Mouse (Mus musculus) brain, adult 2 months (tissue): Measurements from ENCODE around the gene Tmem121b.

Experiments used
- DNase-seq: peaks from one replicate; pipeline ENCODE4 v3.0.0; 2011; ENCODE audit warnings: low read depth, low spot score

The Tmem121b gene

DNA sequence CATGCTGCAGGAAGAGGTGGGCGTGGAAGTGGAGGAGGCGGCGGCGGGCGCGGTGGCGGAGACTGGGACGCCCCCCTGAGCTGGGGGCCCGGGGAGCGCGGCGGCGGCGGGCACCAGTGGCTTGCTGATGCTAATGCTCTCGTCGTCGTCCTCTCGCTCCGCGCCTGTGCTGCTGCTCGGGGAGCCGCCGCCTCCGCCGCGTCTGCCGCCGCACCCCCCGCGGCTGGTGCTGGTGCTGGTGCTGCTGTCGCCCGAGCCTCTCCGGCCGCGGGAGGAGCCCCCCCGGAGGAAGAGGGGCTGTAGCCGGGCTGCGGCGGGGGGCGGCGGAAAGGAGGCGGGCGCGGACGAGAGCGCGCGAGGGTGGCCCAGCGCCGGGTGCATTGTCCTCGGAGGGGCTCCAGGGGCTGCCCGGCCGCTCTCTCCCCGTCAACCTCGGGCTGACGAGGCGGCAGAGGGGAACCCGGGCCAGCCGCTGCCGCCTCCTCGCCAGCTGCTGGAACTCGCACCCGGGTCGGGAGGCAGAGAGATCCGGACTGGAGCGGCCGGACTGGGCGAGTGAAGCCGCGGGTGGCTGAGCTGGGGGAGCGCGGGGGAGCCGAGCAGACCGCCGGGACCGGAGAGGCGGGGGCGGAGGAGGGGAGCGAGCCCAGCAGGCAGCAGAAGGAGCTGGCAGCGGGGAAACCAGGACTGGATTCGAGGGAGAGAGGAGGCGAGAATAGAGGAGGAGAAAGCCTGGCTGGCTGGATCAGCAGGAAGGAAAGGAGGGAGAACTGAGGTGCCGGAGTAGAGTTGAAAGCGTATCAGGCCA is at the start of gene Tmem121b:
Gene Tmem121b, minus strand, starts transcription at position 434 of the 808 bp plus-strand sequence.
- peak; percentile 95 for DNase-seq

DNA sequence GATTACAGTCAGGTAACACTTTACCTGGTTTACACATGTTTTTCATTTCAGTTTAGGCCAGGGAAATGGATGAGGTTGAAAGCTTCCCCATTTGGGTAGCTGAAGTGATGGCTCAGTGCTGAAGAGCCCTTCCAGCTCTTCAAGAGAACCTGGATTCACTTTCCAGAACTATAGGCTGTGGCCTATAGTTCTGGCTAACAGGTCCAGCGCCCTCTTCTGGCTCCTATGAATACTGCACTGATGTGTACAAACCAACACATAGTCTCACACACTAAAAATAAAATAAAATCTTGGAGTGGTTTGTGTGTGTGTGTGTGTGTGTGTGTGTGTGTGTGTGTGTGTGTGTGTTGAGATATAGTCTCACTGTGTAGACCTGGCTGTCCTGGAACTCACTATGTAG is 48.5 kb upstream of the Tmem121b start:
- DNase-seq: no peak

DNA sequence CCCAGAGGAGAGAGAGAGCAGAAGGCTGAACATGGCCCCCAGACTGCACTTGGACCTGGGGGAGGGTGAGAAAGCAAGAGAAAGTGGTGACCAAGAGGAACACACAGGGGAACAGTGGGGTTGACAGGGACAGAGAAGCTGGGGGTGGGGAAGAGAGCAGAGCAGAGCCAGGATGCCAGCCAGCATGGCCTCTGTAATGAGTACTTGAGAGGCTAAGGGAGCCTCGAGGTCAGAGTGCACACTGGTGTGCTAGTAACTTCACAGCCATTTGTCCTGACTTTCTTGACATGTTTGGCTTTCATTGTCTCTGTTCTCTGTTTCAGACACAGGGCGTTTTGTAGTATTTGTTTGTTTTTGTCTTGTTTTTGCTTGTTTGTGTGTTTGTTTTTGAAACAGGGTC is 47.8 kb upstream of the Tmem121b start:
- DNase-seq: no peak

DNA sequence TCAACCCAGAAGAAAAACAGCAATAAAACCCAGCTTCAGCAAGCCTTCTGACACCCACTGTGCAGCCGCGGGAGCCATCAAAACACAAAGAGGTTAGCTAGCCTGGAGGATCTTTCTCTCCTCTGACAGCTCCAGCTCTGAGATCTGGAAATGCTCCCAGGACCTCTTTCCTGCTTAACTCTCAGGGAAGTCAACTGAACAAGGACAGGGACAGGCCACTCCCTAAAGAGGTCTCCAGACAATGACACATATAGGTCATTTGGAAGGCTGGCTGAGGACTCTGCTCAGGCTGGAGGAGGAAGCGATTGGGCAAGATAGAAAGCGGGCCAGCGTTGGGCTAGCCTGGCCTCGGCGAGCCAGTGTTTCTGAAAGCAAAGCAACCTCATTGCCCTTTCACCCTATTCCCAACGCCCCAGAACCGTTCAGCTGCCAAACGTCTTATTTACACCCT is 46.2 kb upstream of the Tmem121b start:
- DNase-seq: no peak

DNA sequence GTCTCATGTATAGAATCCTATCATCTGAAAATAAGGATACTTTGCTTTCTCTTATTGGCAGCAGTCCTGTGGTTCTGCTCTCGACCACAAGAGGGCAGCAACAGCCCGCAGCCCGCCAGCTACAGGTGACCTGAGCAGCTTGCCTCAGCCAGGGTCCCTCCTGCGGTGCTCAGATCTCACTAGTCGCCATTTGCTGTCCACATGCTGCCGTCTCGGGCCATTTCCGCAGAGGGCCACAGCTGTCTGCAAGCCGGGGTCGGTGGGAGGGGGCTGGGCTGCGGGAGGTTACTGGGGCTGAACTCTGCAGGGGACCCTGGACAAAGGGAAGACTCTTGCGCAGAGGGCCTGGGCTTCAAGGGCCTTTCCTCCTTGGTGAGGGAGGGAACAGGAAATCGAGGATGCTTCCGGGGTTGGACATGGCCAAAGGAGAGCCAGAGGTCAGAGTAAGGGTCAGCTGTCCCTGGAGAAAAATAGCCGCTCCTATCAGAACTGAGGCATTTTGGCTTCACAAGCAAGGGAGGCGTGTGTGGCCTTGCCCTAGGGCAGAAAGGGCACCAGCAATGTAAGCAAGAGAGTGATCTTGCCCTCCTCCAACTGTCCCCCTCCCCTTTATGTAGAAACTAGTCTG is 45.6 kb upstream of the Tmem121b start:
- DNase-seq: peak; percentile 87

DNA sequence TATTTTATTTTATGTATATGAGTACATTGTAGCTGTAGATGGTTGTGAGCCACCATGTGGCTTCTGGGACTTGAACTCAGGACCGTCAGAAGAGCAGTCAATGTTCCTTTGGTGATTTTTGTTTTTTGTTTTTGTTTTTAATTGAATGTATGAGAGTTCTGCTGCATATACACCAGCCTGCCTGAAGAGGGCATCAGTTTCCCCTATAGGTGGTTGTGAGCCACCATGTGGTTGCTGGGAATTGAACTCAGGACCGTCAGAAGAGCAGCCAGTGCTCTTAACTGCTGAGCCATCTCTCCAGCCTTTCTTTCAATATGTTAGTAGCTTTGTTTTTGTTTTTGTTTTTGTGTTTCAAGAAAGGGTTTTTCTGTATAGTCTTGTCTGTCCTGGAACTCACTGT is 42.7 kb upstream of the Tmem121b start:
- DNase-seq: no peak

DNA sequence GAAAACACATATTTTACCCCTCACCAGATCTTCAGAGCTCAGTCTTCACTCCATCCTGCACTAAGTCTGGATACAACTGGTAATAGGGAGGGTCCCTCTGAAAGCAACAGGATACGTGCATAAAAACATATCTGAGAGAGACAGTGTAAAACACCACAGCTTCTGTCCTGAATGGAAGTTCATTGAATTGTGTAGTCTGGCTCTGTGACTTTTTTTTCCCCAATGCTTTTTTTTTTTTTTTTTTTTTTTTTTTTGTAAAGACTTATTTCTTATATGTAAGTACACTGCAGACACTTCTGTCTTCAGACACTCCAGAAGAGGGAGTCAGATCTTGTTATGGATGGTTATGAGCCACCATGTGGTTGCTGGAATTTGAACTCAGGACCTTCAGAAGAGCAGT is 39.0 kb upstream of the Tmem121b start:
- DNase-seq: no peak

DNA sequence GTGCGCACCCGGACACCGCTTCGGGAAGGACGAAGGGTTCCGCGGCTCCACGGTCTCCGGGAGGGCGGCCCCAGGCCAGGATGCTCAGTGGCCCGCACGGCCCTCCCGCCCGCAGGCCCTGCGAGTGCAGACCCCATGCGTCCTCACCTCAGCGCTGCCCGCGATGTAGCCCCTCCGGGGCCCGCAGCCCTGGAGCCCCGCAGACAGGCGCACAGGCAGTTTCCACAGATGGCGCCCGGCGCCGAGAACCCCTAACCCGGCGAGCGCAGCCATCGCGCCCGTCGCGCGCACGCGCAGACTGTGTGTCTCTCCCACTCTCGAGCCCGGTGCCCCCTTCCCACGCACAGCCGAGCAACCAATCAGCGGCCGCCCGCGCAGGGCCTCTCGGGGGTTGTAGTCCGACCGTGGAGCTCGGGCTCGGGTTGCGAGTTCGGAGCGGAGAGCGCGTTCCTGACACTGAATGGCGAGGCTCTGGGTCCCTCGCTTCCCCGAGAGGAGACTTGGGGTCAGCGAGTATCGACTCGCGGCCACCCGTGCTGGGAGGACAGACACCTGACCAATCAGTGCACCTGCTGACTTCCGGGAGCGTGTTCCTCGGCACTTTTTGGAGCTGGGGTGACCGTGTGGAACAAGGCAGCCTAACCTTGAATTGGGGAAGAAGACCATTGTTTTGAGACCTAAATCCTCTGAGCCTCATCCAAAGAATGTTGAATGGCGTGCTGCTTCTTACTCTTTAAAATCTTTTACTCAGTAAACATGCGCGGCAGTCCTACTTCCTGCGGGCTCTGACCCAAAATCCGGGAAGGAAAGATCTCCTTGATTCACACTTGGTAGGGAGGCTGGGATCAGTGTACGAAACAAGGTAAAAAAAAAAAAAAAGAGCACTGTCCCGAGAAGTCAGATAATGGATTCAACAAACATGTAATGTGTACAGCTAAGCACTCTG is 37.7 kb upstream of the Tmem121b start, which contains the start of gene Hdhd5:
Gene Hdhd5, minus strand, starts transcription at position 300 of the 946 bp plus-strand sequence.
- DNase-seq: peak; percentile 97

DNA sequence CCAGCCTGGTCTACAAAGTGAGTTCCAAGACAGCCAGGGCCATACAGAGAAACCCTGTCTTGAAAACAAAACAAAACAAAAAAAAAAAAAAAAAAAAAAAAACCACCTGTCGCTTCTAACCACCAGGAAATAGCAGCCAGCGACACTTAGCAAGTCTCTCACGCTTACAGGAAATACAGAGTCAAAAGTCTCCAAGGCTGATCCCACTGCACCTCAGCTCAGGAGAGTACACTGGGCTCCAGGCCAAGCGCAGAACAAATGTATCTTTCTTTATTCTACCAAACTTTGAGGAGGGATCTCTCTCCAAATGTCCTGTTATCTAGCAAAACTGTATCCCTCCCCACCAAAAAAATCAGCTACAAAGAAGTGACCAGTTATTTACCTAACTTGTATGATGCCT is 35.5 kb upstream of the Tmem121b start:
- no peak for DNase-seq

DNA sequence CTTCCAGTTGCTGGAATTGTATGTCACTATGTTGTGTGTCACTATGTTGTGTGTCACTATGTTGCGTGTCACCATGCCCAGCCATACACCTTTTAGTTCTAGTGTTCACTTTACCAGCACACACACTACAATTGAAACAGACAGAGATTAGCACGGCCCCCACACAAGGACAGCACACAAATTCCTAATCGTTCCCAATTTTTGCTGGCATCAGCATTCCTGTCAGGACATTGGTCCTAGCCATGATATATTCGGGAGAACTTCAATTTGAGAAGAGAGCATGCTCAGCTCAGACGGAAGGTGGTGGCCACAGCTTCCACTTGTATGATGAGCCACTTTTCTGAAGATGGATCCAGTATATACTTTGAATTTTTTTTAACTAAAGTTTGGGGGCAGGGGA is 31.2 kb upstream of the Tmem121b start:
- DNase-seq: no peak

DNA sequence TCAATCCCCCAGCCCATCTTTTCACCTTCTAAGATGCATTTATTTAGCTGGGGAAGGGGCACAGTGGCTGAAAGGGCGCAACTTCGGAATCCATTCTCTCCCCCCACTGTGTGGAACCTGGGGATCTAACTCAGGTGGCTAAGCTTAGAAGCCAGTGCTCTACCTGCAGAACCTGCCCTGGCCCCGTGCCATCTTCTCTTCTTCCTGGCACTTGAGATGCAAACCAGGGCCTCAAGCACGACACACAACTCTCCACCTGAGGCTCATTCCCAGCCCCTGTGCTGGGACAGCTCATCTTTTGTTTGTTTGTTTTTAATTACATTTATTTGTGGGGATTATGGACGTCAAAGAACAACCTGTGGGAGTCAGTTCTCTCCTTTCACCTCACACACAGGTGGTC is 26.0 kb upstream of the Tmem121b start:
- no peak for DNase-seq

DNA sequence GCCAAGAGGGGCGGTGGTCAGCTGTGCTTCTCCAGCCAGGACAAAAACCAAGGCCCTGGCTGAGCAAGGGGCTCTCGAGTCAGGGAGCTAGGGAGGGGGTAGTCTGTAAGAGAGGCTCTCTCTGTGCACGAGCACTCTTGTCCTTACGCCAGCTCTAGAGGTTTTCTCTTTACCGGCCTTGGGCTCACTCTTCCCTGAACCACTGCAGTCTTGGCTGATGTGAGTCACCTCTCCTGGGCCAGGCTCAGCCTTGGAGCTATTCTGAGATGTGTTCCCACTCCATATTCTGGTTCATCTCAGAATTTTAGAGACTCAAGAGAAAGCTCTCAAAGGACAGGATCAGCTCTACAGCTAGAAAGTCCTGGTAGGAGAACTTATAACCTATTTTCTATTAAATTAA is 23.7 kb upstream of the Tmem121b start:
- DNase-seq: peak; percentile 77

DNA sequence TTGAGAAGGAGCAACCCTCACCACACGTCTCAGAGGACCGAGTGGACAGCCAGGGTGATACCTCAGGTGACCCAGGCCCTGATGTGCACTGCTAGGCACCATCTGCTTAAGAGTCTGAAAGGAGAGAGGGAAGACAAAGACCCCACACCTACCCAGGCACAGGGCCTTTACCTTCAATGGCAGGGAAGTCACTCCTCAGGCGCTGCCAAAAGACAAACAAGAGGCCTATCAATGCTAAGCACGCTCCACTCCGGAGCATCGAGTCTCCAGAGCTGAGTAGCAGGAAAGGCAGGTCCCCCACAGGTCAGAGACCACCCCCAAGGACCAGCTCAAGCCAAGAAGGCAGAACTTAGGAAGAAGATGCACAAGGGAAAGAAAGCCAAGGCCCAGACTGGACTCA is 23.3 kb upstream of the Tmem121b start:
- DNase-seq: no peak

DNA sequence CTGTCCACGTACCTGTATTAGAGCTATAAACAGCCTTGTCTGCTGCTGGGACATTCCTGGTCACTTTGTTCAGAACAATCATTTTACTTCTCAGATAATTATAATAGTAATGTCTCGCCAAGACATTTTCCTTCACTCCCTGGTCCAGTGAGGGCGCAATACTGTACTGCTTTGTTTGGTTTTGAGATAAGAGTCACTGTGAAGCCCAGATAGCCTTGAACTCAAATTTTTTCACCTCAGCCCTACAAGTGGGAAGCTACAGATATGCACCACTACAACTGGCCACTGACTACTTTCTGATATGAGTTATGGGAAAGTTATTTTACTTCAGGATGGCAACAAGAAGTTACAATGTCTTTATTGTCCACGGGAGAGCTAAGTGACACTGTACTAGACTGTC is 22.8 kb upstream of the Tmem121b start:
- no peak for DNase-seq

DNA sequence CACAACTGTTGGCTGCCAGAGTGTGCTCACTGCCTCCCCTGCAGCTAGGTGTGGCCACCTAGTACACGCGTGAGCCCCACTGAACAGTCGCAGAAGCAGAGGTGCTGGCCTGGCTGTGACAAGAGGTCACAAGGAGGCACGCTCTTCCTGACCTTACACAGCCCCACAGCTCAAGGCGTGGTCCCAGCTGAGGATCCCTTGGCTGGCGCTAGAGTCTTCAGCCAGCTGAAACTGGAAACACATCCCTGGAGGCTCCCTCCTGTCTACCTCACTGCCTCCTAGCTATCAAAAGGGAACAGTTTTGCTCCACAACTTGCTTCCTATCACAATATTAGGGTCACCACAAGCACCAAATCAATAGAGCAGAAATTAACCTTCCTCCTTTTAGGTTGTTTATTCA is 17.6 kb upstream of the Tmem121b start:
- DNase-seq: no peak

DNA sequence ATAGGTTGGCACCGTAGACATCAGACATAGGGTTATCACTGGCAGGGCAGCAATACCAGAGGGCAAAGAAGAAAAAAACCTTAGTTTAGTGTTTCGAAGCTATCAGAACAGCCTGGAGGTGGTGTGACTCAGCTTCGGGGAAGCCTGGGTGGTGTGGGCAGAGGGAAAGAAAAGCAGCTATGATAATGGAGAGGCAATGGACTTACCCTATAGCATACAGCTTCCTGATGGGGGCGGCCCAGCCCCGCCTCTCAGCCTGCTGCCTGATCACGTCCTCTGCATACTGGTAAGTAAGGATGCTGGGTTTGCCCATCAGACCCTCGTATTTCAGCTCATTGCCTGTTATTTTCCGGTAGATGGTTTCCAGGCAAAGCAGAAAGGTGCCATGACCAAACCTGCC is 16.8 kb upstream of the Tmem121b start:
- DNase-seq: peak; percentile 86

DNA sequence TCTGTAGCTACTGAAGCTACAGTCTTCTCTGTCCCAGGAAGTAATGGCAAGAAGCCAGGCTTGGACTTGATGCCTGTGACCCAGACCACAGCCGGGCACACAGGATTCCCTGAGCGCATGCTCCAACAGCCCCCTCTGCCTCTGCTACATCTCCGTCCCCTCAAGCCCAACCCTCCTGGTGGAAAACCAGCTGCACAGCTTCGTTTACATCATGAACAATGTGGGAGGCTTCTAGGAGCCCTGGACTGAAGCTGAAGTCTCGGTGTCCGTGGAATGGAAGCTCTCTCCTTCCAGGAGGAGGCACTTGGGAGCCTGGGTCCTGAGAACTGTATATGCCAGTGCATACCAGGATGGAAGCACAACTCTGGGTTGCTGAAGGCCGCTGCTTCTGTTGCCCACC is 16.4 kb upstream of the Tmem121b start:
- peak; percentile 61 for DNase-seq

DNA sequence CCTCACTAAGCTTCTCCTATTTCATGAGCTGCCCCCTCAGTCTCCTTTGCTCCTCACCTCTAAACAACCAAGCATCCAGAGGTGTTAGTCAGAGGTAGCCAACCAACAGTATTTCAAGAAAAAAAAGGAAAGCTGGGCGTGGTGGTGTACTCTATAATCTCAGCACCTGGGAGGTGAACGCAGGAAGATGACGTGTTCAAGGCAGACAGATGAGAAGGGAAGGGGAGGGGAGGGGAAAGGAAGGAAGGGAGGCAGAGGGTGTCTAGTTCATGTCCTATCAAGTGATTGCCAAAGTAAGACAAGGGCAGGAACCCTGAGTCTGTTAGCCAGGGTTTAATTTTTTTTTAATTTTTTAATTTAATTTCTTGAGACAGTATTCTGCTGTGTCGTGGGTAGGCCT is 15.0 kb upstream of the Tmem121b start:
- DNase-seq: no peak

DNA sequence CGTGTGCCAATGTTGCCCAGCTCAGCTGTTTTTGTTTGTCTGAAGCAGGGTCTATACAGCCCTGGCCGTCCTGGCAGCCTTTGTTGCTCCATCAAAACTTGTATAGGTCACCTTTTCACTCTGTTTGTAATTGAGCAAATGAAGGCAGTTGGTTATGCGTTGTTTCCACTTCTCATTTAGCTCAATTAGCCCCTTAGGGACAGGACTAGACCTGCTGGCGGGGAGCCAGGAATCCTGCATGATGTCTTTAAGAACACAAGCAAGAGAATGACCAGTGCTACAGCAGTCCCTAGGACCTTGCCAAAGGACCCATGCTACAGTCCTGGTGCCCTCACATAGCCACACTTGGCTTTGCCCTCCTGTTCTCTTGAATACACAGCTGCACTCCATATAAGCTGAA is 11.9 kb upstream of the Tmem121b start:
- no peak for DNase-seq

DNA sequence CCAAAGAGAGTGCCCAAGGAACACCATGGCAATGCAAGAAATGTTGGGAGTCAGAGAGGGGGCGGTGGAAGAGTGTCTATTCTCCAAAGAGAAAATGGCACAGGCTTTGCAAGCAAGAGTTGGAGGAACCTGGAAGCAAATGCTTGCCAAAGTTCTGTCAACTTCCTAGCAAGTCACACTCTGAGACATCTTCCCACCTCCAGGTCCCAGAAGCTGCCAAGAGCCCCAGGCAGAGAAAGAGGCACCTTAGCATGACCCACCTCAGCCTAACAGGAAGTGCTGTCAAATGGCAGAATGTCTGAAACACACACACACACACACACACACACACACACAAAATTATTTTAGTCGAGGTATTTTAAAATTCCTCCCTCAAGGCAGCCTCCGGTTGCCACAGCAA is 10.4 kb upstream of the Tmem121b start:
- peak; percentile 92 for DNase-seq

DNA sequence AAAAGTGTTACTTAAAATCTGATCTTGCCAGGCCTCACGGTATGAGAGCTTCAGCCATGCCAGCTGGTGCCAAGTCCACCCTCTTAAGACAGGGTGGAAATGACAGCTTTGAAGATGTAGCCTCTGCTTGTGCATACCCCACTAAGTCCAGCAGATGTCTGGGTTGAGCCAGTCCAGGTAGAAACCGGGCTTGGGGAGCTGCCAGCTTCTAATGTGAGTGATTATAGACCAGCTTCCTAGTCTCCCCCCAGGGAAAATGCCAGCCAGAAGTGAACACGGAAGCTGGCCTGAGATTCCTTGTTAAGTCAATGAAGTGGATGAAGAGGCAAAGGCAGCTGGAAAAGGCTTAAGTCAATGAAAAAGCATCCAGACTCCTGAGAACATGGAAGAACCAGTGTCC is 2.9 kb upstream of the Tmem121b start:
- no peak for DNase-seq
